Mouse (Mus musculus) MEL (cell line): ENCODE data around the gene Selplg.

Experiments
- ETS1 ChIP-seq: IDR thresholded peaks from 2 replicates; pipeline ENCODE4 v1.6.1; 2012; ENCODE audit warnings: low read depth, mild to moderate bottlenecking, inconsistent platforms, low read length, improper control_type of control experiment, moderate library complexity
- TCF12 ChIP-seq: IDR thresholded peaks from 2 replicates; pipeline ENCODE4 v1.6.1; 2014; ENCODE audit warnings: low read depth, mild to moderate bottlenecking, inconsistent platforms, low read length, improper control_type of control experiment, moderate library complexity

GRCm38 (mm10) chr5:113814111-113815040 lies 18.1 kb downstream of the Selplg start:
- TF ChIP-seq TCF12 (no peak), ETS1 (no peak)
